Mouse (Mus musculus) NIH3T3 (cell line): ENCODE data around the gene Fkbpl.
A peak's percentile ranks its signal among the peaks of the same experiment; 100 is the strongest.

ENCODE experiments used
- DNase-seq: peaks from one replicate; pipeline ENCODE4 v3.0.0-alpha.2; 2012; ENCODE audit warnings: low read depth

Fkbpl gene

GRCm38 (mm10) chr17:34644608-34645007, at the start of gene Fkbpl:
Gene Fkbpl (plus strand): TSS chr17:34644764.
- peak; percentile 98 for DNase-seq

- DNase-seq: no peak
These were observed 48.5 kb upstream of the Fkbpl start for GRCm38 (mm10) chr17:34596098-34596497.

- no peak for DNase-seq
These were observed 46.9 kb upstream of the Fkbpl start, which contains the start of gene Ager for GRCm38 (mm10) chr17:34597566-34598095. Gene Ager (plus strand): TSS chr17:34597862.

- DNase-seq: no peak
These were observed 44.7 kb upstream of the Fkbpl start for GRCm38 (mm10) chr17:34599891-34600290.

GRCm38 (mm10) chr17:34601796-34602195, 42.8 kb upstream of the Fkbpl start:
- DNase-seq: no peak

- peak; percentile 100 for DNase-seq
These were observed 41.0 kb upstream of the Fkbpl start, which contains the start of gene Rnf5 for GRCm38 (mm10) chr17:34603375-34604060. Gene Rnf5 (minus strand): TSS chr17:34603690.

- peak; percentile 100 for DNase-seq
These were observed 40.5 kb upstream of the Fkbpl start, which contains the start of gene Agpat1 for GRCm38 (mm10) chr17:34604061-34604508. Gene Agpat1 (plus strand): TSS chr17:34604262.

- peak; percentile 60 for DNase-seq
These were observed 39.9 kb upstream of the Fkbpl start for GRCm38 (mm10) chr17:34604511-34605237.

- DNase-seq: peak; percentile 98
These were observed 39.0 kb upstream of the Fkbpl start for GRCm38 (mm10) chr17:34605609-34606008.

- peak; percentile 26 for DNase-seq
These were observed 38.2 kb upstream of the Fkbpl start for GRCm38 (mm10) chr17:34606186-34607039.

- no peak for DNase-seq
These were observed 36.6 kb upstream of the Fkbpl start for GRCm38 (mm10) chr17:34607997-34608396.

GRCm38 (mm10) chr17:34611050-34611449, 33.5 kb upstream of the Fkbpl start:
- no peak for DNase-seq

- no peak for DNase-seq
These were observed 31.4 kb upstream of the Fkbpl start for GRCm38 (mm10) chr17:34613054-34613645.

GRCm38 (mm10) chr17:34613830-34614229, 30.7 kb upstream of the Fkbpl start:
- DNase-seq: no peak

GRCm38 (mm10) chr17:34615871-34616270, 28.7 kb upstream of the Fkbpl start, which contains the start of gene Egfl8:
Gene Egfl8 (minus strand): TSS chr17:34615971.
- no peak for DNase-seq

- peak; percentile 90 for DNase-seq
These were observed 25.6 kb upstream of the Fkbpl start for GRCm38 (mm10) chr17:34618999-34619398.

- DNase-seq: no peak
These were observed 23.6 kb upstream of the Fkbpl start for GRCm38 (mm10) chr17:34621006-34621405.

GRCm38 (mm10) chr17:34623161-34623560, 21.4 kb upstream of the Fkbpl start:
- no peak for DNase-seq

GRCm38 (mm10) chr17:34624981-34625380, 19.6 kb upstream of the Fkbpl start:
- peak; percentile 34 for DNase-seq

- DNase-seq: no peak
These were observed 18.3 kb upstream of the Fkbpl start for GRCm38 (mm10) chr17:34626062-34626772.

GRCm38 (mm10) chr17:34626773-34627092, 17.8 kb upstream of the Fkbpl start:
- peak; percentile 80 for DNase-seq
